Mouse (Mus musculus): ENCODE data around the gene Nmu.

The Nmu gene

DNA sequence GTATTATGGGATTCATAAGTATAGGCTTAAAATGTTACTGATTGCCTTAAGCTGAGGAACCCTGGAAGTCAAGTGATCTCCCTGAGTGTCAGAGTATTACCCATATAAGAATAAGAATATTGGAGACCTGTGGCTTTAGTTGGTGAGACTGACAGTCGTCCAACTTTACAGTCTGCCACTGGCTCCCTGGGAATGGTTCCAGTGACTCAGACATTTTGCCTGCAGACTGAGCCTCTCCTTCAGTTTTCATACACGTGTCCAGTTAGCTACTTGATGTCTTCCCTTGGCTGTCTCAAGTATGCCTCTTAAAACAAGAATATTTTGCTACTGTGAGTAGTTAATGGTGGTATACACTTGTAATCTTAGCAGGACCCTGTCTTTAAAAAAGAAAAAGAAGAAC lies 55.4 kb downstream of the Nmu start:
- no peak for DNase-seq

DNA sequence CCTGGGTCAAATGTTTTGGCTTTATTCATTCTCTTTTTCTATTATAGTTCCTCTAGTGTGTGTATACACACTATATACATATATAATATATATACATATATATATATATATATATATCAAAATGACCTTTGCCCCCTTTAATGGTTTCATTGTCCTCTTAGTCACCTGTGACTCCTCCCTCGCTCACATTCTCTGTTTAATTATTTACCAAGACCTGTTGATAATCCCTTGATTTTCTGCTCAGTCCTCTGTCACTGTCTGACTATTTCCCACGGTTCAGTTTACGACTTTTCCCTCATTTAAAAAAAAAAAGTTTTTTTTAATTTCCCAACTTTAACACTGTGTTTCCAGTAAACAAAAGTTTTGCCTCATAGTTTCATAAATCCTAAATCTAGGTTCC lies 57.3 kb downstream of the Nmu start:
- DNase-seq = no peak

DNA sequence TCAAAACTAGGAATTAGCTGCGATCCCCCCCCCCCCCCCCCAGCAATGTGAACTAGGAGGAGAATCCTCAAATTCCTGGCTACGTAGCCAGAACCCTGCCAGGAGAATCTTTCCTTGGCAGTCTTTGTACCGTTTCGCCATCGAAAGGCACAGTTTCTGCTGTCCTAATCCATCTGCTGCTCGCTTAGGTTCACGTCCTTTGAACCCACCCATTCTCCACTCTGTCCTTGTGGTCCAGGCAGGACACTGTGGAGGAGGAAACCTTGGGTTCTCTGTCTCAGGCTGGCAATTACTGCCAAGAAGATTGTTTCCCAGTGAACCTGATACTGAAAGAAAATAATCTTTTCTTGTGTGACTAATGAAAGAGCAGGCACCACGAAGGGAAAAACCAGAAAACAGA lies 58.0 kb downstream of the Nmu start:
- DNase-seq = no peak

DNA sequence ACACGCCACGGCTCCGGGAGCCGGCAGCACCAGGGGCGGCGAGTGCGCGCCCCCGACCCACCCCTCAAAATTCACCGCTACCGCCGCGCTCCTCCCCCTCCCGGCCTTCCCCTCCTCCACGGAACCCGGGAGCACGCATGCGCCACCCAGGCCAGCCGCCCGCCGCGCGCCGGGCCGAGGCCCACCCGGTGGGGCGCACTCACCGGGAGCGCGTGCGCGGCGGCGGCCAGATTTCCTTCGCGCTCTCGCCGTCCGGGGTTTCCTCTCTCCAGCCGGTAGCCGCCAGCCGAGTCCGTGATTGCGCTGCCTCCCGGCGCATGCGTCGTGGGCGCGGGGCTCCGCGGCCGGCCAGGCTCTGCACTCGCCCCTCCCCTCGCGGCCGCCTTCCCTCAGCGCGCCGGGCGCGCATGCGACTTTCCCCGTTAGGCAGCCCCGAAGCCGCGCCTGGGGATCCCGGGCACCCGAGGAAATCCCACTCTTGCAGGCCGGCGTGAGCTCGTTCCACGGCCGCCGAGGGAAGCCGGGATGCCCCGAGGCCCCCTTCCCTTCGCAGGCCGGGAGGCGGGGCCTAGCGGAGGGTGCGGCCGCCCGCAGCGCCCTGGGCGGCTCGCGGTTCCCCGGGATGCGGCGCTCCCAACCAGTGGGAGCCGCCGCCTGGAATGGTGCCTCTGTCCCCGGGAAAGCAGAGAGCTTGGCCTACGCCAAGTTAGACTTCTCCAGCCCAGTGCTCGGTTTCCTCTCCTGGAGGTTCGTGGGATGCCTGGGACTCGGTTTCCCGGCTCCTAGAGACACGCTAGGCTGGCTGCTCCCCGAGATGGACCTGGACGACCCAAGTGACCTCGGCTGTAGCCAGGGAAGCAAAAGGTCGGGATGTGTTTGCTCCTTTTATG lies 58.9 kb downstream of the Nmu start, which contains the start of gene Clock:
Clock (minus strand) TSS at position 341 of the 890 bp plus-strand sequence.
- peak; percentile 67 to 68 for DNase-seq

DNA sequence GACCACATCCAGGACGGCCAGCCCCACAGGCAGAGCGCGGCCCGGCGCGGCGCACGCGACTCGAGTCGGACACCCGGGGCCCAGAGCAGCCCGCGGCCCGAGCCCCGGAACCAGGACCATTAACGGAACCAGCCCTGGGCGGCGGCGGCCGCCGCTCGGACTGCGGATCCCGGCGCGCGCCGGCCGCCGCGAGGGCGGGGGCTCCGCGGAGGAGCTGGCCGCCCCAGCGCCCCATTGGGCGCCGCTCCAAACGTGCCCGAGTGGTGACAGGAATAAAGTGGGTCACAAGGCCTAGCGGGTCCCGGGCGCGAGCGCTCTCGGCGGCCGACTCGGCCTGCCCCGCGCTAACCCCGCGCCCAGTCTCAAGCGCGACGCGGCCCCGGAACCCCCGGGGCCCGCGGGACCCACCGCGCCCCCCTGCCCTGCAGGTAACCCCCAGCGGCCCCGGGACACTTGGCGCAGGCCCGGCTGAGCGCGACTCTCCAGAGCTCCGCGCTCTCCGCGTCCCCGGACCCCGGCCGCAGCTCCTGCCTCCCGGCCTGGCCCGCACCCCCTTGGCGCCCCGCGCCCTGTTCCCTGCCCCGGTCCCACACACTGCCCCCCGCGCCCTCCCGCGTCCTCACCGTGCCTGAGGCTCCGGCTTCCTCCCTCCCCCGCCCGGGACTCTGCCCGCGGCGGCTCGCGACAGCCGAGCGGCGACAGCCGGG lies 59.7 kb downstream of the Nmu start:
- DNase-seq = peak; percentile 37 to 46

DNA sequence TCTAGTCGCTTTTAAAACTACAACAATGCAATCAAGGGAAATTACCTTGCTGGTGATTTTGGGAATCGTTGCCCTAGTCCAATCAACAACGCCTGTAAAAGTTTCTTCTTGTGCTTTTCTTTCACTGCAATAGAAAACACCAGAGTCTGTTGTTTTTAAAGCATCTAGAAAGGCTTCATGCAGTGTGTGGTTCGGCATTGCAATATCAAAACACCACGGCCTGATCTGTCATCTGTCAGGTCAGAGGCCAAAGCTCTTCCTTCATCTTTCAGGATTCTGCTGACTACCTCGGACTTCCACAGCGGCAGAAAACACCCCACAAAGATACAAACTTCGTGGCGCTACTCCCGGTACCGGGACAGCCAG lies 60.2 kb downstream of the Nmu start:
- DNase-seq = no peak

DNA sequence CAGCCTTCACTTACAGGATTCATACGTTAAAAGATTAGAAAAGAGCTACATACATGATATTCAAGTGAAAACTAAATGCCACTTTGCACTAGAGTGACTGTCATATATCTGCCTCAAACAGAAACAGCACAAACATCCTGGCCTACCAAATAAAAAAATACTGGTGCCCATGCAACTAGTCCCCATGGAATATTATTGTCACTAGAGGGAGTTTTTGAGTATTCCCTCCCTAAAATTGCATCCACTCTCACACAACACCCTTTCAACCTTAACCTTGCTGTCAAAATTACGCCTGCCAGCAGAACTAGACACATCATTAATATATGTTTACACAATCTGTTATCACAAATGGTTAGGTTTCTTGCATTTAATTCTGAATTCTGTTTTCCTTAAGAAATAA lies 61.6 kb downstream of the Nmu start:
- no peak for DNase-seq

DNA sequence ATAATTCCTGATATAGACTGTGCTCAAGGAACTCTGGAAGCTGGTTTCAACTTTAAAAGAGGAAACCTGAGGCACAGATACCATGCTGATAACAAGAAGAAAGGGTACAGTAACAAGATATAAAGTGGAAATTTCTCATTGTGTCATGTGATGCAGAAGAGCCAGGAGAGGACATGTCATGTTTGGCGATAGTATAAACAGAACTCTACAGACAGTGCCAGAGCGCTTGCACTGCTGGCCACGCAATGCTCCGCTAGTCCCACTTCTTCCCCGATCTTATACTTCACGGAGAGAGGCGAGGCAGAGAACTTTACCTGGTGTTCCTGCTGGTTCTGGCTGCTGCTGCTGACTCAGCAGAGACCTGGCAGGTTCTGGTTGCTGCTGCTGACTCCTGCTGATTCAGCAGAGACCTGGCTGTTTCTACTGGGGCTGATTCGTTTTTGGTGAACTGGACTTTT lies 74.3 kb downstream of the Nmu start:
- no peak for DNase-seq

DNA sequence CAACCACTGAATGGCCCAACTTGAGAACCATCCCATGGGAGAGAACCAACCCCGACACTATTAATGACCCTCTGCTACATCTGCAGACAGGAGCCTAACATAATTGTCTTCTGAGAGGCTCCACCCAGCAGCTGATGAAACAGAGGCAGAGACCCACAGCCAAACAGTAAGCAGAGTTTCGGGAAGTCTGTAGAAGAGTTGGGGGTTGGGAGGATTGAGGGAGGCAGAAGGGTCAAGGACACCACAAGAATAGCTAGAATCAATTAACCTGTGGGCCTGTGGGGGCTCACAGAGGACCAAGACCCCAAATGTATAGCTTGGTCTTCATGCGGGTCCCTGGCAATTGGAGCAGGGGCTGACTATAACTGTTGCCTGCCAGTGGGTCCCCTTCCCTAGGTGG lies 75.3 kb downstream of the Nmu start:
- no peak for DNase-seq

DNA sequence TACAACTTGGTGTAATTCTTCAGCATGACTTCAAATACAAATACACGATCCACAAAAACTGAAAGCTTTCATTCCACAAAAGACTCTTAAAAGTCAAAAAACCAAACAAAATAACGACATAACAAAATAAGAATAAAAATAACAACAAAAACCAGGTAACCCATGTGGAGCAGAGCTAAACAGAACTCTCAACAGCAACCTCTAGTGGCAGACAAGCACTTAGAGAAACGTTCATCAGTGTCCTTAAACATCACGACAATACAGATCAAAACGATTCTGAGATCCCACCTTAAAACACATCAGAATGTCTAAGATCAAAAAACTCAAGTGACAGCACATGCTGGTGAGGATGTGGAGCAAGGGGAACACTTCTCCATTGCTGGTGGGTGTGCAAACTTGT lies 76.5 kb downstream of the Nmu start:
- no peak for DNase-seq

DNA sequence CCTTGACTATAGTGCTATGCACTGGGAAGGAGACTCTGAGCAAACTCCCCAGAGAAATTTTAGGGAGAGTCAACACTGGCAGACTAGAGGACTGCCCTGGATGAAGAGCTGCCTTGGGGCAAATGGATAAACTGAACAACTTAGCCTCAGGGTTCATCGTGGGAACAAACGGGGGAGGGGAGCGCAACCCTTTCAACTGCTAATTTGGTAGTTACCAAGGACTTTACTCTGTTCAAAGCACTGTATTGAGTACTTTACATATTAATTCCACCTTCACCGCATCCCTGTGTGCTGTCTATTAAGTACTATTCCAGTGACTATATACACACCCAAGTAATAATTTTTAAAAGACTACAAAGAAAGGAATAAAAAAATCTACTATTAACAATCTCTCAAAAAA lies 77.9 kb downstream of the Nmu start:
- no peak for DNase-seq

DNA sequence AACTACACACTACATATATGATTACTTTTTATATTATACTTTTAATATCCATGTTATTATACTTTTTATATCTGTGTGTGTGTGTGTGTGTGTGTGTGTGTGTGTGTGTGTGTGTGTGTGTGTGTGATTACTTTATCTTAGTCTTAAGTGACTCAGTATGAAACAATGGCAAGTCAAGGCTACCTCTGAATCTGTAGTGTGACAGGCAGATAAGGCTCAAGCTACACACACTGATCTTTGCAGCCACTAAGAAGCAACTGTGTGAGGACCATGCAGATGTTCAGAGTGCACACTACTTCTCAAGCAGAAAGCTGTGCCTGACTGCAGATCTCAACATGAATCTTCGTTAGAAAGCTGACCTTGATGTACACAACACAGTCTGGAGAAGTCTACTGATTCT lies 79.7 kb downstream of the Nmu start:
- DNase-seq = no peak

All from thymus, adult 18-20 months (tissue).